Mouse (Mus musculus) kidney, adult 2 months (tissue): Measurements from ENCODE around the gene Cct8l1. TPM values are rescaled to one million over a fixed set of nuclear protein-coding genes. Genes with fewer than 3 reads are reported as not detected.

Experiments used
- DNase-seq: peaks from one replicate; pipeline ENCODE4 v3.0.0; 2021
- H3K27ac ChIP-seq: fragments of 200-500 bp; 2 replicates; pipeline ENCODE4 v1.5.1; 2012; ENCODE audit warnings: low read depth, low read length, control low read depth, inconsistent platforms; ENCODE audit not compliant: insufficient read depth
- H3K27me3 ChIP-seq: fragments of 200-500 bp; replicated peaks from 2 replicates; pipeline ENCODE4 v1.6.1; 2012; ENCODE audit warnings: mild to moderate bottlenecking, moderate library complexity, low read length, inconsistent platforms; ENCODE audit not compliant: control insufficient read depth, insufficient read depth
- H3K36me3 ChIP-seq: fragments of 200-500 bp; 2 replicates; pipeline ENCODE4 v1.6.1; 2012; ENCODE audit warnings: mild to moderate bottlenecking, moderate library complexity, low read length, inconsistent platforms; ENCODE audit not compliant: control insufficient read depth, insufficient read depth
- H3K4me1 ChIP-seq: fragments of 200-500 bp; 2 replicates; pipeline ENCODE4 v1.6.1; 2011; ENCODE audit warnings: low read length; ENCODE audit not compliant: control insufficient read depth, insufficient read depth
- H3K4me3 ChIP-seq: fragments of 200-500 bp; 2 replicates; pipeline ENCODE4 v1.5.1; 2011; ENCODE audit warnings: mild to moderate bottlenecking, low read depth, low read length, control low read depth; ENCODE audit not compliant: insufficient read depth
- CTCF ChIP-seq: fragments of 200-500 bp; conservative IDR thresholded peaks from 2 replicates; pipeline ENCODE4 v1.5.1; 2011; ENCODE audit warnings: low read depth, mild to moderate bottlenecking, control low read depth, low read length, moderate library complexity, mixed read lengths; ENCODE audit not compliant: insufficient read depth, insufficient read length
- POLR2A ChIP-seq: fragments of 200-500 bp; IDR thresholded peaks from one replicate; pipeline ENCODE4 v1.6.1; 2011; ENCODE audit warnings: low read depth, low read length, control low read depth
- WGBS: fragments of 180-500 bp; shearing (Covaris S2); methylation state at CpG from one replicate; pipeline ENCODE4 v1.1.7; 2018; 5-methylcytosine and 5-hydroxymethylcytosine counted together
- polyA plus RNA-seq: library from polyadenylated mRNA; depleted of rRNA; stranded (reverse); fragments of >200 nt; gene quantifications from 2 replicates; pipeline ENCODE4 v1.2.3, GENCODE M21; 2012

Gene Cct8l1
- polyA plus RNA-seq, 1 experiment = 0.03 TPM

DNA sequence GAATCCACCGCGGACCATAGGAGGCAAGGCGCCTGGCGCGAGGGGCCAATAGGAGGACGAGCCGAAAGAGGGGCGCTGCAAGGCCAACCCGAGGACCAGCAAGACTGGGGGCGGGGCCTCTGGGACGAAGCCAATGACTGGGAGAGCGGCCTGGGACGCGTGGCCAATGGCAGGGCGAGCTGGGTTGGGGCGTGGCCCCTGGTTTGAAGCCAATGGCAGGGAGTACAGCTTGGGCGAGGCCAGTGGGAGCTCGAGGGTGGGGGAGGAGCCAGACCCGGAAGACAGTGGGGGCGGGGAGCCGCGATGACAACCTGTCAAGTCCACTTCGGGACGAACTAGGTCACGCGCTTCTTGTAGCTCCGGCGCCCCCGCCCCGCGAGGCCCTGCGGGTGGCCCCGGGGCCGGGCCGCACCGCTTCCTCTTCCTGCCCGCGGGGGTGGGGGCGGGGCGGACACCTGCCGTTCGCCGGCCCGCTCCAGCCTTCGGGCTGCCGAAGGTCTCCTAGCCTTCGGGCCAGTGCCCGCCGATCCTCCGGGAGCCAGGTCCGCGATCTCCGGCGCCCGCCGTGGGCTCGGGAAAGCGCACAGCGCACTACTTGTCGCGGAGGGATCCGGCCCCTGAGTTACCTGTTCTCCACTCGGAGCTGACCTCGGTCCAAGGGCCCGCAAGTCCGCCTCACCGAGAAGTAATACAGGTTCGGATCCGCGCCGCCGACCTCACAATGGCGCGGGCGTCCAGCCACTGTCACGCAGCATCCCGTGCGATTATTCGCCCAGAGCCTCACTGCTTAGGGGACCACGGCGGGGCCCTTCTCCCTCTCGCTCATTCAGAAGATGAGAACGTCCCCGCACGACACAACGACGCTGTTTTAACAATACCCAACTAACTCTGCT, 13.9 kb downstream of the Cct8l1 start:
- under 1% methylated on average over 87 of the region's 87 CpGs for whole genome bisulfite sequencing
- H3K36me3 ChIP-seq = no peaks in the 10 kb centered on the region
- peak overlapping the region; percentile 93 for H3K27ac ChIP-seq
- 0 out of 2 replicates have a peak, but pooled peaks cover 4% of the 10 kb centered on the region for H3K4me1 ChIP-seq
- H3K27me3 ChIP-seq = no peaks in the 10 kb centered on the region
- peak; percentile 100 for DNase-seq
- peak overlapping the region; percentile 93 for H3K4me3 ChIP-seq
- no peak for TF ChIP-seq CTCF
- TF ChIP-seq POLR2A = no peak

DNA sequence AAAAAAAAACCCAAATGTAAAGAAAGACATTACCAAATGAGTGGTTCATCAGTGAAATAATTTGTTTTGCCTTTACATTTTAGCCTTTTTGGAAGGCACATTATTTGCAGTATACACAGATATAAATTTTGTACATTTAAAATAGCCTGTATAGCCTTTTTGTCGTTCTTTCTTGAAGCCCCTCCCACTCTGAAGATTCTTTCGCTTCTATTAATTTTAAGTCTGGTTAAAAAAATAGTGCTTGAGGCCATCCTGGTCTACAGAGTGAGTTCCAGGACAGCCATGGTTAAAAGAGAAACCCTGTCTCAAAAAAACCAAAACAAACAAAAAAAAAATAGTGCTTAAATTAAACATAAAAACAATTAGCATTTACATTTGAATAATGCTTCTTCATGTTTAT, 14.8 kb downstream of the Cct8l1 start:
- 6% methylated on average over 2 of the region's 2 CpGs for WGBS
- TF ChIP-seq POLR2A = no peak
- TF ChIP-seq CTCF = no peak
- no peaks in the 10 kb centered on the region for H3K27me3 ChIP-seq
- H3K27ac ChIP-seq = no peak overlapping the region
- H3K4me1 ChIP-seq = 0 out of 2 replicates have a peak, but pooled peaks cover 4% of the 10 kb centered on the region
- H3K4me3 ChIP-seq = peak overlapping the region; percentile 56; the same call in 1 of the 2 replicates
- no peaks in the 10 kb centered on the region for H3K36me3 ChIP-seq
- DNase-seq = no peak

DNA sequence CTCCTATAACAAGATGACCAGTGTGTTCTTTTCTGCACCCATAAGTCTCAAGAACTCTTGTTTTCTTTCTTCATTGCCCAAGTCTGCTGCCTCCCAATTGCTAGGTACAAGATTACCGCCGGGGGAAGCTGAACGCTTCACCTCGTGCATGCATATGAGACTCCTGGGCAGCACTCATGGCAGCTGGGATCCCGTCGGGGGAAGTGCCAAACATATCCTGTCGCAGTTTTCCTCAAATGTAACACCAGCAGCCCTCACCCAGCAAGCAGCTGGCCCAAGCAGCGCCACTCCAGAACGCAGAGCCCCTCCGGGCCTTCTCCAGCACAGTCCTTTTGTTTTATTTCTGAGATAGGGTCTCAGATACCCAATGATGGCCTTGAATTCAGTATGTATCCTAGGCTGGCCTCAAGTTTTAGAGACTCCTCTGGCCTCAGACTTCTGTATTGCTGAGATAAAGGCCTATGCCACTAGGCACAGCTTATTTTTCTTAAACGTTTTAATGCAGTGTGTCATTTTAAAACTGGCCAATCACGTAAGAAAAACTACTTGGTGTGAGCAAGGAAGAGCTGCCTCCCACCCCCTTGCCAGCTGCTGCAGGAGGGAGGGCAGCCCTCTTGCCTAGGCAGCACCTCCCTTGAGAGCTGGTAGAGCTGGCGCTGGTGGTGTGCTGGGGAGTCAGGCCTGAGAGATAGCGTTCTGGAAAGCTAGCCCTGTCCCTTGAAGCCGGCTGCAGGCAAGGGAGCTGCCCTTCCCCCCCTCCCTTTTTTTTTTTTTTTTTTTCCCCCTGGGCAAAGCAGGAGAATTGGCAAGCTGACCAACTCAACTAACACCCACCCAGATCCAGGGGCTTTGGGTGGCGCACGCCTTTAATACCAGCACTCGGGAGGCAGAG, 16.6 kb downstream of the Cct8l1 start:
- Histone ChIP-seq H3K4me3 (no peak overlapping the region), H3K27ac (no peak overlapping the region), H3K27me3 (no peaks in the 10 kb centered on the region), H3K36me3 (no peaks in the 10 kb centered on the region), H3K4me1 (0 out of 2 replicates have a peak, but pooled peaks cover 4% of the 10 kb centered on the region)
- no peak for DNase-seq
- 79% methylated on average over 18 of the region's 18 CpGs for WGBS
- TF ChIP-seq POLR2A = no peak
- TF ChIP-seq CTCF = no peak

DNA sequence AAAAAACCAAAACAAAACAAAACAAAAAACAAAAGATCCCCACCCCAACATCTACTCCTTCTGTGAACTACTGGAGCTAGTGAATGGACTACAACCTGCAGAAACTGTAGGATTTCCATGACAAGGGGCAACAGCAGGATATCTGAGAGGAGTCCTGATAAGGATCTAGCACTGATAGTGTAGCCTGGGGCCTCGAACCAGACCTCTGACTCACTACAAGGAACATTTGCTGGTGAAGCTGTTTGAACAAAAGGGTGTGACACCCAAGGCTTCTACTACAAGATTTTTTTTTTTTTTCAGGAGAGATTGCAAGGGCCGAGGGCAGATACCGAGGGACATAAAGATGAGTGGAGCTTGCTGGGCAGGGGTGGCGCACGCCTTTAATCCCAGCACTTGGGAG, 17.4 kb downstream of the Cct8l1 start:
- Histone ChIP-seq H3K27me3 (no peaks in the 10 kb centered on the region), H3K4me3 (no peak overlapping the region), H3K4me1 (0 out of 2 replicates have a peak, but pooled peaks cover 4% of the 10 kb centered on the region), H3K36me3 (no peaks in the 10 kb centered on the region), H3K27ac (no peak overlapping the region)
- no peak for DNase-seq
- 91% methylated on average over 5 of the region's 5 CpGs for WGBS
- TF ChIP-seq CTCF (no peak), POLR2A (no peak)

DNA sequence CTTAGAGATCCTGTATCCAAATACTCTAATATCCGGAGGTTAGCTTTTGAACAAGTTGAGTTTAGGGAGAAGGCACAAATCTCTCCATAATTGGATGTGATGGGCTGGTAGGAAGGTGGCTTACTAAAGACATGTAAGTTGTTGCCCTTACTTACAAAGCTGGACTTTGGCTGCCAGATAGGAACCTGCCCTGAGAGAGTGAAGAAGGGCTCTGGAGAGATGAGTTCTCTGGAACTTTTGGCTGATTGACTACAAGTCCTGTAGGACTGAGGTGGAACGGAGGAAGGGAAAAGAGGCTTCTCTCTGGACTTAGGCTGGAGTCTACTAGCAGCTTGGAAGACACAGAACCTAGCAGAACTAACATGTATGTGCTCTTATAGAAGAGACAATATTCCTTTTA, 19.7 kb downstream of the Cct8l1 start:
- Histone ChIP-seq H3K4me1 (no peaks in the 10 kb centered on the region), H3K36me3 (no peaks in the 10 kb centered on the region), H3K27me3 (no peaks in the 10 kb centered on the region), H3K4me3 (no peak overlapping the region), H3K27ac (no peak overlapping the region)
- TF ChIP-seq POLR2A (no peak), CTCF (no peak)
- no peak for DNase-seq
- 89% methylated on average over 2 of the region's 2 CpGs for WGBS

DNA sequence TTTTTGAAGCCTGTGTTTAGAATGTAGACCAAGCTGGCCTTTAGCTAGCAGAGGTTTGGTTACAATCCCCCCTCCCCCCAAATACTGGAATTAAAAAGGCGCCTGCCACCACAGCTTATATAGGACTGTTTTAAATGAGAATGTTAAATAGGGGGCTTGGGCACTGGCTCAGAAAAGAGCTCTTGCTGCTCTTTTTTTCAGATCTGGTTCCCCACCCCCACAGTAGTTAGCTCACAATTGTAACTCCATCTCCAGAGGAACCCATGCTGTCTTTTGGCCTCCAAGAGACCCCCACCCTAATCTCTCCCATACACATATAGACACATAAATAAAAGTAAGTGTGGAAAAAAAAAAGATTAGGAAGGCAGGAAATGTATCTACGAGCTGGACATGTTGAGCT, 20.6 kb downstream of the Cct8l1 start:
- Histone ChIP-seq H3K4me1 (no peaks in the 10 kb centered on the region), H3K27me3 (no peaks in the 10 kb centered on the region), H3K4me3 (no peak overlapping the region), H3K36me3 (no peaks in the 10 kb centered on the region), H3K27ac (no peak overlapping the region)
- no peak for TF ChIP-seq CTCF
- no peak for TF ChIP-seq POLR2A
- DNase-seq = no peak
- WGBS = 80% methylated on average over 2 of the region's 2 CpGs

DNA sequence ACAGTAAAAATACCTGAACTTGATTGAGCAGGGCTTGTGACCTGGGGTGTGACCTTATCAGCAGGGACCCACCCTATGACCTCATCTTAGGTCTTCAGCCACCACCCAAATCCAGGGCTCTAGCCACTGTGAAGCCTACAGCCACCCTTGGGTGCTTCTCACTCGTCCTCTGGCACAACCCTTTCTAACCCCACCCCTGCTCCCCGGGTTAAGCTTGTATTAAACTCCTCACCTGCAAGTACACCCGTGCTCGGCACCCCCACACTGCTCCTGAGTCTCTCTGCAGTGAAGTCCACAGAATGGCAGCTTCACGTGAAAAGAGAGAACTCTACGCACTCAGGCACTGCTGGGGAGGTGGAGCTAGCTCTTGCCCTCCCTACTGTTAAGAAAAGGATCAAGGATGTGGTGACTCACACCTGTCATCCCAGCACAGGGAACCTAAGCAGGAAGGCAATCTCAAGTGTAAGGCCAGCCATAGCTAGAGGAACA, 21.1 kb downstream of the Cct8l1 start:
- no peak for TF ChIP-seq POLR2A
- no peak for TF ChIP-seq CTCF
- WGBS = 54% methylated on average over 6 of the region's 6 CpGs
- no peaks in the 10 kb centered on the region for H3K27me3 ChIP-seq
- no peak overlapping the region for H3K4me3 ChIP-seq
- DNase-seq = no peak
- H3K27ac ChIP-seq = no peak overlapping the region
- no peaks in the 10 kb centered on the region for H3K4me1 ChIP-seq
- no peaks in the 10 kb centered on the region for H3K36me3 ChIP-seq
